In genomic region chr1:163443832-163444231, GRCm38 (mm10) we compare ENCODE assay signal across 9 mouse cellular contexts. TPM values are rescaled to one million over a fixed set of nuclear protein-coding genes. Genes with fewer than 3 reads are reported as not detected.
DNase-seq lines count a peak whose midpoint lies in the region; ATAC-seq and TF ChIP-seq lines count a peak whose summit lies in the region.
"Had no signal": no experiment of that assay in that cellular context is flagged by ENCODE, and none has a peak within 500 bp of the region (broad histone marks: within the 10 kb centered on the region; RNA-seq: fewer than 3 reads in every experiment).

No protein-coding gene starts in this region.

- no peak overlapping the region for H3K9ac ChIP-seq in heart, postnatal 0 days (replicated peaks; ENCODE audit: low read depth, low read length)
- no peak overlapping the region for H3K9ac ChIP-seq in limb, embryonic 13.5 days
- no peak overlapping the region for H3K9ac ChIP-seq in midbrain, embryonic 14.5 days (replicated peaks; ENCODE audit: low read length)

- WGBS in heart, postnatal 0 days, result 7% methylated on average over 3 of the region's 3 CpGs
- 2% methylated on average over 3 of the region's 3 CpGs for WGBS in limb, embryonic 13.5 days
- 69% methylated on average over 3 of the region's 3 CpGs for WGBS in midbrain, embryonic 14.5 days

- H3K4me1 ChIP-seq in heart, postnatal 0 days (ENCODE audit: control insufficient read depth, insufficient read depth), result peaks cover 5% of the 10 kb centered on the region; the same call in 1 of the 2 replicates
- H3K4me1 ChIP-seq in limb, embryonic 13.5 days, result peaks cover 33% of the 10 kb centered on the region
- no peaks in the 10 kb centered on the region for H3K4me1 ChIP-seq in midbrain, embryonic 14.5 days (ENCODE audit: control insufficient read depth, insufficient read depth, low read length)

- no peaks in the 10 kb centered on the region for H3K27me3 ChIP-seq in heart, postnatal 0 days (ENCODE audit: control insufficient read depth, insufficient read depth, low read length)
- no peaks in the 10 kb centered on the region for H3K27me3 ChIP-seq in limb, embryonic 13.5 days
- no peaks in the 10 kb centered on the region for H3K27me3 ChIP-seq in midbrain, embryonic 14.5 days (ENCODE audit: control insufficient read depth, insufficient read depth, low read length)

- H3K27ac ChIP-seq in heart, postnatal 0 days (ENCODE audit: low read depth), result no peak overlapping the region
- H3K27ac ChIP-seq in limb, embryonic 13.5 days, result peak overlapping the region; percentile 39; the same call in 1 of the 2 replicates
- no peak overlapping the region for H3K27ac ChIP-seq in midbrain, embryonic 14.5 days (replicated peaks; ENCODE audit: low read depth, low read length)

- ATAC-seq in heart, postnatal 0 days (ENCODE audit: insufficient read depth, low read depth), result 0 out of 2 replicates have a peak, but pooled peaks have one; percentile 36
- peak; percentile 69; the same call in 1 of the 2 replicates for ATAC-seq in limb, embryonic 13.5 days (ENCODE audit: low FRiP score, low read depth)
- no peak for ATAC-seq in midbrain, embryonic 14.5 days (ENCODE audit: low FRiP score, low TSS enrichment)
- ATAC-seq in CD4-positive, CD25-positive, alpha-beta regulatory T cell, adult 4 months, result no peak
- ATAC-seq: forebrain, embryonic 14.5 days had no signal

- H3K36me3 ChIP-seq in heart, postnatal 0 days (replicated peaks; ENCODE audit: control insufficient read depth, insufficient read depth, low read length), result no peaks in the 10 kb centered on the region
- no peaks in the 10 kb centered on the region for H3K36me3 ChIP-seq in limb, embryonic 13.5 days
- no peaks in the 10 kb centered on the region for H3K36me3 ChIP-seq in midbrain, embryonic 14.5 days (ENCODE audit: control insufficient read depth, insufficient read depth, low read length)

- no peak for TF ChIP-seq CTCF in heart, postnatal 0 days (IDR thresholded peaks at IDR 0.05; ENCODE audit: low read depth)

- peak; percentile 12 to 13 for DNase-seq in cerebellum, postnatal 10 days
- DNase-seq in cerebellum, adult 9-10 months, result no peak
- DNase-seq in adrenal gland, postnatal 36 days, result peak; percentile 26 to 31
- peak; percentile 7 for DNase-seq in heart, postnatal 0 days (ENCODE audit: low spot score)
- DNase-seq in midbrain, embryonic 14.5 days, result no peak
- DNase-seq in ovary, postnatal 14 days (ENCODE audit: low spot score), result no peak

- no peak overlapping the region for H3K4me2 ChIP-seq in heart, postnatal 0 days (ENCODE audit: low read depth, low read length)
- peak overlapping the region; percentile 36 for H3K4me2 ChIP-seq in limb, embryonic 13.5 days (replicated peaks)
- no peak overlapping the region for H3K4me2 ChIP-seq in midbrain, embryonic 14.5 days (ENCODE audit: low read length)

- no peaks in the 10 kb centered on the region for H3K9me3 ChIP-seq in heart, postnatal 0 days (replicated peaks; ENCODE audit: control insufficient read depth, low read length)
- no peaks in the 10 kb centered on the region for H3K9me3 ChIP-seq in limb, embryonic 13.5 days
- H3K9me3 ChIP-seq in midbrain, embryonic 14.5 days (ENCODE audit: control insufficient read depth, low read length), result no peaks in the 10 kb centered on the region

- TF ChIP-seq EP300 in heart, postnatal 0 days (IDR thresholded peaks at IDR 0.05; ENCODE audit: low read depth), result no peak

- no peak overlapping the region for H3K4me3 ChIP-seq in heart, postnatal 0 days (ENCODE audit: low read depth, low read length)
- H3K4me3 ChIP-seq in limb, embryonic 13.5 days, result no peak overlapping the region
- no peak overlapping the region for H3K4me3 ChIP-seq in midbrain, embryonic 14.5 days (replicated peaks; ENCODE audit: low read depth, low read length)

RNA-seq across cellular contexts. Expression of gene Gorab, which starts 40.4 kb away (rescaled TPM):
- total RNA-seq in adrenal gland, postnatal 36 days (2021), result 10 to 100 TPM; 10.3 to 13.7 TPM
- 5.1 and 7.8 TPM in 2 replicates for total RNA-seq in heart, postnatal 0 days (2014; rRNA removed; ENCODE audit: low replicate concordance)
- polyA plus RNA-seq in heart, postnatal 0 days (2015; fragmentation: Nextera tagmentation; extraction: Ambion mirVana), result 5.0 and 5.8 TPM in 2 replicates
- polyA plus RNA-seq in limb, embryonic 13.5 days (2015; fragmentation: Nextera tagmentation; extraction: Ambion mirVana), result 35.2 and 35.6 TPM in 2 replicates
- 21.4 and 23.7 TPM in 2 replicates for polyA plus RNA-seq in midbrain, embryonic 14.5 days (2014; fragmentation: Nextera tagmentation; extraction: Ambion mirVana)
- polyA plus RNA-seq in CD4-positive, CD25-positive, alpha-beta regulatory T cell, adult 4 months (2017; shearing (Covaris generic)), result 10 to 100 TPM; 10.7 to 15.8 TPM

Comparison
In these comparisons a context has a peak if more than half of its experiments do, and no peak if none do; other contexts are left out.
1. DNase-seq: peak in cerebellum, postnatal 10 days (2 of 2), adrenal gland, postnatal 36 days (2 of 2) and heart, postnatal 0 days (single experiment); none in cerebellum, adult 9-10 months (single experiment), midbrain, embryonic 14.5 days (single experiment) and ovary, postnatal 14 days (single experiment).
2. ATAC-seq: peak in heart, postnatal 0 days (single experiment) and limb, embryonic 13.5 days (single experiment); none in midbrain, embryonic 14.5 days (single experiment) and CD4-positive, CD25-positive, alpha-beta regulatory T cell, adult 4 months (single experiment).